Mouse (Mus musculus) frontal cortex, adult (tissue): Measurements from ENCODE around the gene Olfr1507.

Experiments
- ATAC-seq: cut with Nextera tagmentation; 2 replicates; pipeline ENCODE4 v1.9.2; 2017; ENCODE audit warnings: mild to moderate bottlenecking, moderate library complexity, mixed read lengths; ENCODE audit not compliant: low TSS enrichment

The Olfr1507 gene

GRCm38 (mm10) chr14:52495516-52495915 lies at the start of gene Olfr1507:
TSS of gene Olfr1507 (minus strand) at chr14:52495749.
- ATAC-seq: no peak

DNA sequence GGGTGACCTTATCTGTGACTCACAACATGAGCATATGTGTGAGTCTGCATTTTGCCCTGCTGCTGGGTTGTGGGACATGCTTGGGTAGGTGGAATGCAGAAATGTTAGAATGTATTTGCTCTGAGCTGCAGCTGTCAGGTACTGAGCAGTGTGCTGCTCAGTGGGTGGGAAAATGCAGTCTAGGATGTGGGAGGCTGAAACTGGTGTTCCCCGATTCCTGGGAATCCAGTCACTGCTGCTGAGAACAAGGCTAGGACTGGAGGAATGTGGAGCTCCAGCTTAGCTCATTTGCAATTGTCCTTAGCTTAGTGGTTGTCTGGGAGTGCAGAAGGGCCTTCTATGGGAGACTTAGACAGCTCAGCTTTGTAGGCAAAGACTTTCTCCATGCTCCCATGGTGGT lies 37.8 kb upstream of the Olfr1507 start:
- peak; percentile 99 for ATAC-seq

- peak; percentile 97 for ATAC-seq
Observed at GRCm38 (mm10) chr14:52524952-52525351, 29.4 kb upstream of the Olfr1507 start.

DNA sequence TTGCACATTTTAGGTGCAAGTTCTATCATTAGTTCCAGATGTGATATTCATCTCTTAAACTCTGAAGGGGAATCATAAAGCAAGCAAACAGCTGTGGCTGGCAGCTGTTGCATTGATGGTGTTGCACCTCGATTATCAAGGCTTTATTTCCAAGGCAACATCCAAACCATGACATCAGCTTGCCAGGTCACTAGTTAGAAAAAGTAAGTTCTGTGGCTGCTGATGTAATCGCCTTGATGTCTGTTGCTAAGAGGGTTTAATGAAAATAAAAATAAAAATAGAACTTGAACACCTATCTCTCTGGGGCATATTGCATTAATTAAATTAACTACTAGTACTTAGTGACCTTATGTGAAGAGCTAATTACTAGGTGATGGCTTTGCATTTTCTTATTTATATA lies 28.2 kb downstream of the Olfr1507 start, which contains the start of gene Olfr1508:
TSS of gene Olfr1508 (minus strand) at position 101 of the 400 bp plus-strand sequence.
- no peak for ATAC-seq

GRCm38 (mm10) chr14:52465738-52466137 lies 29.8 kb downstream of the Olfr1507 start:
- ATAC-seq: no peak

DNA sequence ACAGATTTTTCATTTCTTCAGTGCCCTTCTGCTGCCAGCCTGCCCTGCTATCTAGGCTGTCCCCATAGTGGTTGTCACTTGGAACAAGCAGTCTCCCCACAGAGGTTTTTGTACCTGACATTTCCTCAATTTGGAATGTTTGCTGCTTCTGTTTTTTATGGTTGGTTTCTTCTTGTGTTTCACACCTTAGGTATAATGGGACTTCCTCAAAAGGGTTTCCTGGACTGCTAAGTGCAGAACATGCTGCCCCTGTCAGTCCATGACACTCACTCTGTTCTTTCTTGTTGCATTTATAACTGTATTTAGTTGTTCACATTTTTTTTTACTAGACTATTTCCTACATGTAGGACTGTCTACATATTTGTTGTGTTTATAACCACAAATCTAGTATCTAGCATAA lies 33.6 kb downstream of the Olfr1507 start:
- ATAC-seq: no peak

- ATAC-seq: no peak
Observed at GRCm38 (mm10) chr14:52451138-52451537, 44.4 kb downstream of the Olfr1507 start.

GRCm38 (mm10) chr14:52442690-52443089 lies 52.9 kb downstream of the Olfr1507 start, which contains the start of gene Olfr1509:
TSS of gene Olfr1509 (plus strand) at chr14:52442990.
- ATAC-seq: no peak
